Mouse (Mus musculus) brain, adult 2 months (tissue): Measurements from ENCODE around the gene Itprid2.
A peak's percentile ranks its signal among the peaks of the same experiment; 100 is the strongest.
"Not testable (repeated sequence)": the region's sequence is repeated elsewhere in the genome, so short reads cannot be mapped to it uniquely, and the experiment has no call there.

Experiments used
- DNase-seq: peaks from one replicate; pipeline ENCODE4 v3.0.0; 2011; ENCODE audit warnings: low read depth, low spot score

The Itprid2 gene

GRCm38 (mm10) chr2:79634528-79635400 is at the start of gene Itprid2:
TSS of gene Itprid2 (plus strand) at chr2:79635352.
- DNase-seq: peak; percentile 99

- peak; percentile 9 for DNase-seq
Measured at GRCm38 (mm10) chr2:79596177-79596576, 39.0 kb upstream of the Itprid2 start.

- peak; percentile 20 for DNase-seq
Measured at GRCm38 (mm10) chr2:79597090-79597489, 38.1 kb upstream of the Itprid2 start.

- not testable (repeated sequence) for DNase-seq
Measured at GRCm38 (mm10) chr2:79601109-79601508, 34.0 kb upstream of the Itprid2 start.

- peak; percentile 53 for DNase-seq
Measured at GRCm38 (mm10) chr2:79601691-79602116, 33.4 kb upstream of the Itprid2 start.

GRCm38 (mm10) chr2:79602306-79602705 is 32.8 kb upstream of the Itprid2 start:
- DNase-seq: no peak

- DNase-seq: no peak
Measured at GRCm38 (mm10) chr2:79603363-79603762, 31.8 kb upstream of the Itprid2 start.

- DNase-seq: no peak
Measured at GRCm38 (mm10) chr2:79606033-79606432, 29.1 kb upstream of the Itprid2 start.

- DNase-seq: no peak
Measured at GRCm38 (mm10) chr2:79607181-79607580, 28.0 kb upstream of the Itprid2 start.

- DNase-seq: no peak
Measured at GRCm38 (mm10) chr2:79608301-79609074, 26.7 kb upstream of the Itprid2 start.

- no peak for DNase-seq
Measured at GRCm38 (mm10) chr2:79610894-79611293, 24.3 kb upstream of the Itprid2 start.

GRCm38 (mm10) chr2:79618145-79618544 is 17.0 kb upstream of the Itprid2 start:
- DNase-seq: no peak

GRCm38 (mm10) chr2:79618614-79619568 is 16.3 kb upstream of the Itprid2 start:
- no peak for DNase-seq

- no peak for DNase-seq
Measured at GRCm38 (mm10) chr2:79623256-79623655, 11.9 kb upstream of the Itprid2 start.

- DNase-seq: no peak
Measured at GRCm38 (mm10) chr2:79627624-79628023, 7.5 kb upstream of the Itprid2 start.

GRCm38 (mm10) chr2:79630231-79630630 is 4.9 kb upstream of the Itprid2 start:
- DNase-seq: no peak

- peak; percentile 79 for DNase-seq
Measured at GRCm38 (mm10) chr2:79635426-79636291, 507 bp downstream of the Itprid2 start.

- DNase-seq: no peak
Measured at GRCm38 (mm10) chr2:79638924-79639323, 3.8 kb downstream of the Itprid2 start.

- peak; percentile 74 for DNase-seq
Measured at GRCm38 (mm10) chr2:79646237-79646688, 11.1 kb downstream of the Itprid2 start.

- DNase-seq: no peak
Measured at GRCm38 (mm10) chr2:79647094-79647493, 11.9 kb downstream of the Itprid2 start.
